Mouse (Mus musculus) liver, embryonic 14.5 days (tissue): ENCODE results near the gene Rnaset2b. TPM values are rescaled to one million over a fixed set of nuclear protein-coding genes. Genes with fewer than 3 reads are reported as not detected.
"Not testable (repeated sequence)": the region's sequence is repeated elsewhere in the genome, so short reads cannot be mapped to it uniquely, and the experiment has no call there.

ENCODE experiments used
- ATAC-seq: fragments of 200-750 bp; cut with Nextera tagmentation; 2 replicates; pipeline ENCODE4 v1.8.0; 2017; ENCODE audit warnings: moderate number of reproducible peaks, mild to moderate bottlenecking, moderate library complexity; ENCODE audit not compliant: insufficient read depth
- DNase-seq, 3 experiments: peaks; one replicate each; pipeline ENCODE4 v3.0.0-alpha.2; 2012 to 2013; ENCODE audit warnings: low read depth in 3 of 3, low spot score in 3 of 3
- H3K27ac ChIP-seq: fragments of 300-500 bp; sonication (generic); 2 replicates; pipeline ENCODE4 v1.5.1; 2014; ENCODE audit warnings: moderate library complexity, mild to moderate bottlenecking, control low read depth, inconsistent platforms
- H3K27me3 ChIP-seq: fragments of 300-500 bp; sonication (generic); 2 replicates; pipeline ENCODE4 v1.6.1; 2014; ENCODE audit warnings: mild to moderate bottlenecking, low read length, moderate library complexity; ENCODE audit not compliant: control insufficient read depth, insufficient read depth
- H3K36me3 ChIP-seq: fragments of 300-500 bp; sonication (generic); replicated peaks from 2 replicates; pipeline ENCODE4 v1.6.1; 2014; ENCODE audit warnings: low read depth; ENCODE audit not compliant: control insufficient read depth, insufficient read depth
- H3K4me1 ChIP-seq, 2 experiments: fragments of 200-500 bp in 1 of 2; fragments of 300-500 bp in 1 of 2; sonication (generic) in 1 of 2; replicated peaks; 2 replicates each; pipeline ENCODE4 v1.6.1; 2012 to 2014; ENCODE audit warnings: antibody characterized with exemption in 1 of 2, inconsistent platforms in 1 of 2, low read length in 1 of 2; ENCODE audit not compliant: control insufficient read depth in 2 of 2, insufficient read depth in 2 of 2
- H3K4me2 ChIP-seq: fragments of 300-500 bp; sonication (generic); 2 replicates; pipeline ENCODE4 v1.6.1; 2014; ENCODE audit warnings: low read depth, mild to moderate bottlenecking, control low read depth, moderate library complexity
- H3K4me3 ChIP-seq, 2 experiments: fragments of 200-500 bp in 1 of 2; fragments of 300-500 bp in 1 of 2; sonication (generic) in 1 of 2; 2 replicates each; pipeline ENCODE4 v1.5.1; 2012 to 2014; ENCODE audit warnings: low read depth in 2 of 2, low read length in 2 of 2, mild to moderate bottlenecking in 2 of 2, control low read depth in 1 of 2, inconsistent platforms in 1 of 2, moderate library complexity in 1 of 2; ENCODE audit not compliant: insufficient read depth in 1 of 2
- H3K9ac ChIP-seq: fragments of 300-500 bp; sonication (generic); replicated peaks from 2 replicates; pipeline ENCODE4 v1.6.1; 2014; ENCODE audit warnings: mild to moderate bottlenecking, control low read depth, moderate library complexity
- H3K9me3 ChIP-seq: fragments of 300-500 bp; sonication (generic); 2 replicates; pipeline ENCODE4 v1.6.1; 2016; ENCODE audit warnings: low read length, mixed read lengths; ENCODE audit not compliant: control insufficient read depth
- WGBS: fragments of 180-500 bp; shearing (Covaris S2); extraction: QIAGEN DNeasy Blood & Tissue Kit; methylation state at CpG from one replicate; pipeline ENCODE4 v1.1.7; 2014; ENCODE audit not compliant: insufficient replicate concordance; 5-methylcytosine and 5-hydroxymethylcytosine counted together
- polyA plus RNA-seq, 2 experiments: library from polyadenylated mRNA; depleted of rRNA in 1 of 2; stranded (reverse) in 1 of 2; unstranded in 1 of 2; fragments of >200 nt; fragmentation: Nextera tagmentation in 1 of 2; extraction: Ambion mirVana in 1 of 2; gene quantifications; 2 replicates each; pipeline versions ENCODE4 v1.2.1 to v1.2.3; 2012 to 2014

Rnaset2b gene
- polyA plus RNA-seq, 2 experiments: 63.3 to 94.6 TPM

GRCm38 (mm10) chr17:6959543-6960259 lies 10.7 kb upstream of the Rnaset2b start:
- DNase-seq, H3K27ac ChIP-seq, H3K9ac ChIP-seq, H3K9me3 ChIP-seq, H3K36me3 ChIP-seq, ATAC-seq, H3K27me3 ChIP-seq, H3K4me1 ChIP-seq: not testable (repeated sequence)
- peak overlapping the region; percentile 63 for H3K4me2 ChIP-seq
- WGBS: 74% methylated on average over 3 of the region's 6 CpGs
- peak overlapping the region; percentile 61 to 62; a peak in 2 of 4 replicates for H3K4me3 ChIP-seq

GRCm38 (mm10) chr17:6960349-6960748 lies 10.1 kb upstream of the Rnaset2b start:
- whole genome bisulfite sequencing: under 1% methylated on average over 12 of the region's 12 CpGs
- DNase-seq, H3K27me3 ChIP-seq, H3K27ac ChIP-seq, H3K4me1 ChIP-seq, ATAC-seq, H3K36me3 ChIP-seq, H3K9me3 ChIP-seq: not testable (repeated sequence)
- Histone ChIP-seq H3K9ac (peak overlapping the region; percentile 78), H3K4me2 (peak overlapping the region; percentile 63), H3K4me3 (peak overlapping the region; percentile 61 to 62)

GRCm38 (mm10) chr17:6960776-6961175 lies 9.7 kb upstream of the Rnaset2b start, which contains the start of gene Tagap1:
TSS of gene Tagap1 (minus strand) at chr17:6961156.
- not testable (repeated sequence) for H3K27me3 ChIP-seq, H3K36me3 ChIP-seq, DNase-seq, H3K4me1 ChIP-seq, H3K9me3 ChIP-seq, H3K27ac ChIP-seq
- Histone ChIP-seq H3K9ac (peak within 1 kb of the TSS; percentile 78), H3K4me3 (peak within 1 kb of the TSS; percentile 61 to 62), H3K4me2 (peak within 1 kb of the TSS; percentile 63)
- 1% methylated on average over 40 of the region's 51 CpGs for WGBS
- ATAC-seq: peak; percentile 39

GRCm38 (mm10) chr17:6961181-6962000 lies 9.0 kb upstream of the Rnaset2b start:
- H3K9ac ChIP-seq, H3K36me3 ChIP-seq, H3K4me1 ChIP-seq, H3K27ac ChIP-seq, H3K9me3 ChIP-seq, H3K27me3 ChIP-seq: not testable (repeated sequence)
- Histone ChIP-seq H3K4me3 (peak overlapping the region; percentile 52 to 61), H3K4me2 (peak overlapping the region; percentile 57)
- DNase-seq (peak in 1 of 3 experiments; percentile 27), ATAC-seq (peak; percentile 97)
- WGBS: 0% methylated on average over 14 of the region's 48 CpGs

GRCm38 (mm10) chr17:6962339-6962738 lies 8.1 kb upstream of the Rnaset2b start:
- H3K27me3 ChIP-seq, H3K4me3 ChIP-seq, H3K36me3 ChIP-seq, H3K9ac ChIP-seq, ATAC-seq, H3K9me3 ChIP-seq, H3K27ac ChIP-seq, H3K4me1 ChIP-seq, H3K4me2 ChIP-seq, DNase-seq: not testable (repeated sequence)
- 41% methylated on average over 3 of the region's 6 CpGs for WGBS

GRCm38 (mm10) chr17:6962936-6963335 lies 7.5 kb upstream of the Rnaset2b start:
- not testable (repeated sequence) for H3K4me3 ChIP-seq, H3K4me1 ChIP-seq, H3K27me3 ChIP-seq, H3K9me3 ChIP-seq, ATAC-seq, H3K27ac ChIP-seq, DNase-seq, H3K9ac ChIP-seq, H3K4me2 ChIP-seq, H3K36me3 ChIP-seq
- WGBS: 63% methylated on average over 4 of the region's 4 CpGs
